Mouse (Mus musculus): ENCODE data around the gene Oprl1. TPM values are rescaled to one million over a fixed set of nuclear protein-coding genes. Genes with fewer than 3 reads are reported as not detected.

Gene Oprl1
- total RNA-seq, 2 experiments from 2014 or later: not detected

- no peak for DNase-seq
- intact Hi-C loops (cut with DNase I): no loop called here
Measured at GRCm38 (mm10) chr2:181763006-181763830, 48.4 kb downstream of the Oprl1 start, which contains the start of gene Myt1. Gene Myt1 (plus strand): TSS chr2:181763332.

GRCm38 (mm10) chr2:181763886-181764527, 49.2 kb downstream of the Oprl1 start:
- intact Hi-C loops (cut with DNase I): no loop called here
- DNase-seq: no peak

- intact Hi-C loops (cut with DNase I): no loop called here
- DNase-seq: no peak
Measured at GRCm38 (mm10) chr2:181764600-181764999, 49.8 kb downstream of the Oprl1 start.

GRCm38 (mm10) chr2:181765251-181765650, 50.4 kb downstream of the Oprl1 start:
- DNase-seq: no peak
- intact Hi-C loops (cut with DNase I): no loop called here

- intact Hi-C loops (cut with DNase I): no loop called here
- no peak for DNase-seq
Measured at GRCm38 (mm10) chr2:181766672-181767557, 52.1 kb downstream of the Oprl1 start.

GRCm38 (mm10) chr2:181768451-181768850, 53.6 kb downstream of the Oprl1 start:
- no peak for DNase-seq
- intact Hi-C loops (cut with DNase I): no loop called here

GRCm38 (mm10) chr2:181769397-181769796, 54.6 kb downstream of the Oprl1 start:
- DNase-seq: no peak
- intact Hi-C loops (cut with DNase I): no loop called here

Other genes with a start within 250 kb of the Oprl1 start
- not detected for gene Abhd16b, start 221.8 kb upstream of the Oprl1 start, total RNA-seq (2021)
- gene Tpd52l2, start 217.9 kb upstream of the Oprl1 start, total RNA-seq (2021): 10 to 100 TPM; 41.1 to 48.7 TPM
- 10 to 100 TPM; 43.3 to 43.9 TPM for gene Dnajc5, start 194.5 kb upstream of the Oprl1 start, total RNA-seq (2021)
- gene Uckl1, start 130.1 kb upstream of the Oprl1 start, total RNA-seq (2021): 10 to 100 TPM; 24.8 to 27.3 TPM
- 10 to 100 TPM; 23.0 to 29.8 TPM for gene Prpf6, start 123.1 kb upstream of the Oprl1 start, total RNA-seq (2021)
- 10 to 100 TPM; 15.3 to 19.7 TPM for gene Zfp512b, start 122.2 kb upstream of the Oprl1 start, total RNA-seq (2021)
- gene Samd10, start 115.8 kb upstream of the Oprl1 start, total RNA-seq (2021): 1 to 10 TPM in 1 of 2 experiments, under 1 TPM in 1; 0.69 to 1.0 TPM
- gene Gm29797, start 58.0 kb upstream of the Oprl1 start, total RNA-seq (2021): not detected
- gene Sox18, start 43.4 kb upstream of the Oprl1 start, total RNA-seq (2021): 10 to 100 TPM in 1 of 2 experiments, 1 to 10 TPM in 1; 7.6 to 14.2 TPM
- gene Tcea2, start 34.7 kb upstream of the Oprl1 start, total RNA-seq (2021): 1 to 10 TPM; 6.0 to 7.8 TPM
- gene Rgs19, start 21.0 kb upstream of the Oprl1 start, total RNA-seq (2021): 1 to 10 TPM; 2.3 to 2.7 TPM
- gene Lkaaear1, start 16.6 kb upstream of the Oprl1 start, total RNA-seq (2021): not detected
- not detected for gene Myt1, start 48.3 kb downstream of the Oprl1 start, total RNA-seq (2021)
- gene Pcmtd2, start 122.8 kb downstream of the Oprl1 start, total RNA-seq (2021): 10 to 100 TPM; 36.0 to 39.6 TPM
- gene Polr3k, start 149.3 kb downstream of the Oprl1 start, total RNA-seq (2021): 1 to 10 TPM; 8.8 TPM

Measured in gastrocnemius, postnatal 36 days (tissue).